Mouse (Mus musculus): Measurements from ENCODE around the gene Tspan15. TPM values are rescaled to one million over a fixed set of nuclear protein-coding genes. Genes with fewer than 3 reads are reported as not detected.

Gene Tspan15
- total and polyA plus RNA-seq, 3 experiments: 0.23 to 2.2 TPM; not detected in 1

GRCm38 (mm10) chr10:62258298-62258697 is 27.2 kb upstream of the Tspan15 start:
- Histone ChIP-seq H3K4me3 (ENCODE audit: control insufficient read depth in 1 of 2, insufficient read depth in 1 of 2, low read depth in 2 of 2, low read length in 2 of 2) (no peak overlapping the region), H3K9ac (ENCODE audit: control insufficient read depth, low read depth, low read length, poor library complexity, severe bottlenecking) (no peak overlapping the region), H3K36me3 (ENCODE audit: control insufficient read depth in 1 of 2, insufficient read depth in 2 of 2, low read length in 2 of 2) (peaks cover 0 to 3% of the 10 kb centered on the region in 2 experiments; a peak in 2 of 4 replicates), H3K4me1 (ENCODE audit: control insufficient read depth in 1 of 2, insufficient read depth in 2 of 2, low read length in 2 of 2) (peaks cover 0 to 9% of the 10 kb centered on the region in 2 experiments; a peak in 1 of 4 replicates), H3K9me3 (replicated peaks; ENCODE audit: insufficient read depth, low read length) (no peaks in the 10 kb centered on the region), H3K27ac (ENCODE audit: control insufficient read depth, low read depth, low read length) (no peak overlapping the region), H3K79me2 (ENCODE audit: control insufficient read depth, insufficient read depth, low read length, poor library complexity) (no peaks in the 10 kb centered on the region), H3K27me3 (ENCODE audit: control insufficient read depth in 1 of 2, insufficient read depth in 2 of 2, low read length in 2 of 2) (peaks cover 6 to 14% of the 10 kb centered on the region in 2 experiments; a peak in 3 of 4 replicates)
- DNase-seq (ENCODE audit: low read depth, low spot score): no peak
- TF ChIP-seq KAT2A (conservative IDR thresholded peaks at IDR 0.05; ENCODE audit: low read depth, low read length): no peak
- no peak for TF ChIP-seq E2F4 (IDR thresholded peaks at IDR 0.05; ENCODE audit: borderline replicate concordance, low read depth, low read length)
- TF ChIP-seq POLR2A (IDR thresholded peaks at IDR 0.05; ENCODE audit: control insufficient read depth in 1 of 2, insufficient read depth in 1 of 2, low read depth in 1 of 2, low read length in 2 of 2, poor library complexity in 1 of 2): no peak
- no peak for TF ChIP-seq GABPA (IDR thresholded peaks at IDR 0.05; ENCODE audit: low read depth, low read length)
- no peak for TF ChIP-seq ETS1 (IDR thresholded peaks at IDR 0.05; ENCODE audit: low read depth, low read length)
- no peak for TF ChIP-seq HCFC1 (IDR thresholded peaks at IDR 0.05; ENCODE audit: low read depth, low read length)
- TF ChIP-seq ELF1 (IDR thresholded peaks at IDR 0.05; ENCODE audit: low read depth, low read length): no peak
- TF ChIP-seq TBP (IDR thresholded peaks at IDR 0.05; ENCODE audit: low read depth, low read length): no peak
- no peak for TF ChIP-seq MAFK (IDR thresholded peaks at IDR 0.05; ENCODE audit: borderline replicate concordance, low read depth, low read length)
- TF ChIP-seq CHD2 (IDR thresholded peaks at IDR 0.05; ENCODE audit: low read length): no peak
- TF ChIP-seq MAX (IDR thresholded peaks at IDR 0.05; ENCODE audit: low read length): no peak
- TF ChIP-seq ZC3H11A (IDR thresholded peaks at IDR 0.05; ENCODE audit: low read depth, low read length): no peak
- TF ChIP-seq RAD21 (IDR thresholded peaks at IDR 0.05; ENCODE audit: low read depth, low read length): no peak
- no peak for TF ChIP-seq CHD1 (IDR thresholded peaks at IDR 0.05; ENCODE audit: low read depth, low read length)
- no peak for TF ChIP-seq NELFE (IDR thresholded peaks at IDR 0.05; ENCODE audit: low read depth, low read length)
- TF ChIP-seq JUND (IDR thresholded peaks at IDR 0.05; ENCODE audit: low read depth, low read length): no peak
- no peak for TF ChIP-seq MEF2A (IDR thresholded peaks at IDR 0.05; ENCODE audit: extremely low read depth, insufficient replicate concordance, low read depth, low read length, poor library complexity, severe bottlenecking)
- TF ChIP-seq SIN3A (IDR thresholded peaks at IDR 0.05; ENCODE audit: low read length): no peak
- TF ChIP-seq USF2 (IDR thresholded peaks at IDR 0.05; ENCODE audit: borderline replicate concordance in 1 of 2, insufficient read depth in 1 of 2, low read depth in 1 of 2, low read length in 2 of 2): no peak

- Histone ChIP-seq H3K4me3 (ENCODE audit: control insufficient read depth in 1 of 2, insufficient read depth in 1 of 2, low read depth in 2 of 2, low read length in 2 of 2) (no peak overlapping the region), H3K9me3 (replicated peaks; ENCODE audit: insufficient read depth, low read length) (no peaks in the 10 kb centered on the region), H3K36me3 (ENCODE audit: control insufficient read depth in 1 of 2, insufficient read depth in 2 of 2, low read length in 2 of 2) (no peaks in the 10 kb centered on the region), H3K79me2 (ENCODE audit: control insufficient read depth, insufficient read depth, low read length, poor library complexity) (no peaks in the 10 kb centered on the region), H3K4me1 (ENCODE audit: control insufficient read depth in 1 of 2, insufficient read depth in 2 of 2, low read length in 2 of 2) (peaks cover 0 to 10% of the 10 kb centered on the region in 2 experiments; a peak in 2 of 4 replicates), H3K9ac (ENCODE audit: control insufficient read depth, low read depth, low read length, poor library complexity, severe bottlenecking) (no peak overlapping the region), H3K27ac (ENCODE audit: control insufficient read depth, low read depth, low read length) (no peak overlapping the region), H3K27me3 (ENCODE audit: control insufficient read depth in 1 of 2, insufficient read depth in 2 of 2, low read length in 2 of 2) (peaks cover 8 to 14% of the 10 kb centered on the region in 2 experiments; a peak in 3 of 4 replicates)
- TF ChIP-seq RCOR1 (IDR thresholded peaks at IDR 0.05; ENCODE audit: low read depth, low read length) (no peak), TBP (IDR thresholded peaks at IDR 0.05; ENCODE audit: low read depth, low read length) (no peak), GABPA (IDR thresholded peaks at IDR 0.05; ENCODE audit: low read depth, low read length) (no peak), NRF1 (IDR thresholded peaks at IDR 0.05; ENCODE audit: insufficient read depth, low read depth, low read length, poor library complexity, severe bottlenecking) (no peak), TAL1 (IDR thresholded peaks at IDR 0.05; ENCODE audit: low read length) (no peak), MXI1 (IDR thresholded peaks at IDR 0.05; ENCODE audit: low read depth, low read length) (no peak), ELF1 (IDR thresholded peaks at IDR 0.05; ENCODE audit: low read depth, low read length) (no peak), ZC3H11A (IDR thresholded peaks at IDR 0.05; ENCODE audit: low read depth, low read length) (no peak), POLR2AphosphoS5 (IDR thresholded peaks at IDR 0.05; ENCODE audit: borderline replicate concordance, low read depth, low read length) (no peak), MAFK (IDR thresholded peaks at IDR 0.05; ENCODE audit: borderline replicate concordance, low read depth, low read length) (no peak), CHD2 (IDR thresholded peaks at IDR 0.05; ENCODE audit: low read length) (no peak), USF1 (IDR thresholded peaks at IDR 0.05; ENCODE audit: low read depth, low read length) (no peak), NELFE (IDR thresholded peaks at IDR 0.05; ENCODE audit: low read depth, low read length) (no peak), E2F4 (IDR thresholded peaks at IDR 0.05; ENCODE audit: borderline replicate concordance, low read depth, low read length) (no peak), ZNF384 (IDR thresholded peaks at IDR 0.05; ENCODE audit: low read depth, low read length) (no peak), MAZ (IDR thresholded peaks at IDR 0.05; ENCODE audit: low read depth, low read length) (no peak), HCFC1 (IDR thresholded peaks at IDR 0.05; ENCODE audit: low read depth, low read length) (no peak)
- no peak for DNase-seq (ENCODE audit: low read depth, low spot score)
Observed at GRCm38 (mm10) chr10:62252496-62253235, 21.6 kb upstream of the Tspan15 start.

Measured in MEL (cell line).